Mouse (Mus musculus) heart, embryonic 14.5 days (tissue): ENCODE data around the gene Enoph1. TPM values are rescaled to one million over a fixed set of nuclear protein-coding genes. Genes with fewer than 3 reads are reported as not detected.

Source experiments
- polyA plus RNA-seq: library from polyadenylated mRNA; unstranded; fragments of >200 nt; fragmentation: Nextera tagmentation; extraction: Ambion mirVana; gene quantifications from 2 replicates; pipeline ENCODE4 v1.2.1, GENCODE M21; 2014

The Enoph1 gene
- polyA plus RNA-seq, 1 experiment from 2014 or later = 24.3 TPM

Other genes with a start within 250 kb of the Enoph1 start
- 0.42 and 0.96 TPM in 2 replicates for gene Vamp9, start 133.7 kb upstream of the Enoph1 start, polyA plus RNA-seq
- gene Hnrnpd, start 61.0 kb upstream of the Enoph1 start, polyA plus RNA-seq = 83.0 and 95.2 TPM in 2 replicates
- 1.8 and 1.9 TPM in 2 replicates for gene 4930524J08Rik, start 60.9 kb upstream of the Enoph1 start, polyA plus RNA-seq
- gene Hnrnpdl, start 321 bp upstream of the Enoph1 start, polyA plus RNA-seq = 95.1 and 97.3 TPM in 2 replicates
- 1.2 and 1.7 TPM in 2 replicates for gene Tmem150c, start 119.8 kb downstream of the Enoph1 start, polyA plus RNA-seq